Mouse (Mus musculus) adrenal gland, adult 18-20 months (tissue): ENCODE measurements at regions not wholly inside any gene's neighbourhood (a gene's known extent, or its start where the extent isn't known, plus 50 kb on each side); places are given as distances from the start of the nearest gene placed in this dataset.

Experiments
- DNase-seq, 2 experiments: peaks; one replicate each; pipeline ENCODE4 v3.0.0; 2021 to 2022; ENCODE audit warnings: low spot score in 2 of 2

GRCm38 (mm10) chr13:45213116-45213834 is 134.8 kb downstream of the Gm9817 start:
- DNase-seq: no peak

DNA sequence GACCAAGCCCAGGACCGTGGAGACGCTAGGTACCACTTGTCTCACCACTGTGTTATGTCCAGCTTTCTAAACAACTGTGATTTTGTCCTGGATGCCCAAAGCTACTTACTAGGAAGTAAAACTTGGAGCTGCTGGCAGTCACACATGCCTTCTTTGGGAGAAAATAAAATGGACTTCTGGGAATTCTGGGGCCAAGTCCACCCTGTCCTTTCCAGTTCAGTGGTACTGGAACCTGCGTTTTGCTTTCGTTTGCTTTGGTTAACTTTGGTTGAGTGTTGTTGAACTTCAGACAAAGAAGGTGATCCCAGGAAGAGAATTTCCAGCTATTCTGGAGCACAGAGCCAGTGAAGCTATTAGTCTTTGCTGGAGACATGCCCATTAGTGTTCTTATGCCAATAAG is 139.8 kb downstream of the Gm9817 start:
- no peak for DNase-seq

DNA sequence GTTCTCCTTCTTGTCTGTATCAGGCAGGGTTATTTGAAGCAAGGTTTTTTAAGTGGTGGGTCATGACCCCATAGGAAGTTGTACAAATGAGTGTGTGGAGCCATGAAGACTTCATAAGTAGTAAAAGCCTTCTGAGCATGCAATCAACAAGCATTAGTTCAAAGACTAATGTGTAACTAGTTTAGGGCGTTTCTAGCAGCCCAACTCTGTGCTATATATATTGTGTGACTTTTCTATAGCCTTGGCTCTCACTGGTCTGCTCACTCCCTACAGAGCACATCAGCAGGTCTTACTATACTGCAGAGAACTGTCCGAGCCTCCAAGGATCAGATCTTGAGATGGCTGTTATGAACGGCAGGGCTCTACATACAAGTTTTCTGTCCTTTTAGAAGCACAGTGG is 141.2 kb downstream of the Gm9817 start:
- no peak for DNase-seq

- no peak for DNase-seq
These were observed 152.3 kb downstream of the Gm9817 start for GRCm38 (mm10) chr13:45230804-45231203.

DNA sequence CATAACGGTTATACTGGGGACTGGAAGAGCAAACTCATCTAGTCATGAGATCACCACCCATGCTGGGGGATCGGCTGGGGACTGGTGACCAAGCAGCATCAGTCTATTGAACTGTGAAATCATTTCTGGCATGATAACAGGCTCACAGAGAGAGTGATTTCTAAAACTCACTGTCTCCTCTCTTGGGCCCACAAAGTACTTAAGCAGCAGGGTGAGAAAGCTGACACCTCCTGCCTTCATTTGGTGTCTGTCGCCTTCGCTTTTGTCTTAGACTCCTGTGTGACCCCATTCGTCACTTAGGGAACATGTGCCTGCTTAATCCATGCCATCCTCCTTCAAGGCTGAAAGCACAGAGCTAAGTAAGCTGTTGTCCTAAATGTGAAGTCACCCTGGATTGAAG is 154.3 kb upstream of the Mylip start:
- DNase-seq: no peak

DNA sequence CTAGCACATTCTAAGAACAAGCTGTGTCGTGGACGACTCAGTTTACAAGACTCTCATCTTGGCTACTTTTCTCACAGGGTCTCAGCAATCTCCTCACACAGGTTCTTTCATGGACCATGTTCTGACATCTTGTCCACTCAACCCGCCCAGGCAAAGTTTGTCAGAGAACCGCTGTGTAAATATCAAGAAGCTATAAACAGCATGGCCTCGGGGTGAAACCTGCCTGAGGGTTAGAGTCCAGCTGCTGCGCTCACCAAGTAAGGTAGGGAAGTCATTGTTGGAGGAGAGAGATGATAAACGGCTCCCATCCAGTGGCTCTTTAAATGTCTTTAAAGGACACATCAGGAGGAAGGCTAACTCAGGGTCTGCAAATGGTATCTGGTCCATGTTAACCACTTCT is 151.3 kb upstream of the Mylip start:
- no peak for DNase-seq

- DNase-seq: peak in 1 of 2 experiments; percentile 25
These were observed 150.4 kb upstream of the Mylip start for GRCm38 (mm10) chr13:45239153-45239552.

GRCm38 (mm10) chr13:45240009-45240653 is 149.4 kb upstream of the Mylip start:
- no peak for DNase-seq

GRCm38 (mm10) chr13:45242261-45242660 is 147.3 kb upstream of the Mylip start:
- no peak for DNase-seq

- no peak for DNase-seq
These were observed 146.8 kb upstream of the Mylip start for GRCm38 (mm10) chr13:45242750-45243149.

DNA sequence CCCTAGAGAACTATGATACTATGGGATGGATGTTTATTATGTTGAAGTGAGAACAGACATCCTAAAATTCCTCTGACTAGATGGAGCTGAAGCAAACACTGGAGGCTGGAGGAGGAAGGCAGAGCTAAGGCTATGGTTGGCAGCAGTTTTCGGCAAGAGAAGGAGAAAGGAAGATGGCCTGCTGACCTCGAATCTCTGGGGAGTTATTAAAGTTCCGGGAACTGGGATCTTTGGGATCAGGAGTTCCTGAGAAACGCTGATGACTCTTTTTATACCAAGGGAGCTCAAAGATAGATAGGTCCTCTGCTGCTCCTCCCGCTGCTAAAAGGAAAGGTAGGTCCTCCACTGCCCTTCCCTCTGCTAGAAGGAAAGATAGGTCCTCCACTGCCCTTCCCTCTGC is 143.9 kb upstream of the Mylip start:
- DNase-seq: no peak

- no peak for DNase-seq
These were observed 143.2 kb upstream of the Mylip start for GRCm38 (mm10) chr13:45246341-45246740.

GRCm38 (mm10) chr13:45250028-45250427 is 139.5 kb upstream of the Mylip start:
- no peak for DNase-seq

- no peak for DNase-seq
These were observed 138.5 kb upstream of the Mylip start for GRCm38 (mm10) chr13:45251068-45251467.

GRCm38 (mm10) chr13:45252126-45252525 is 137.4 kb upstream of the Mylip start:
- DNase-seq: no peak

DNA sequence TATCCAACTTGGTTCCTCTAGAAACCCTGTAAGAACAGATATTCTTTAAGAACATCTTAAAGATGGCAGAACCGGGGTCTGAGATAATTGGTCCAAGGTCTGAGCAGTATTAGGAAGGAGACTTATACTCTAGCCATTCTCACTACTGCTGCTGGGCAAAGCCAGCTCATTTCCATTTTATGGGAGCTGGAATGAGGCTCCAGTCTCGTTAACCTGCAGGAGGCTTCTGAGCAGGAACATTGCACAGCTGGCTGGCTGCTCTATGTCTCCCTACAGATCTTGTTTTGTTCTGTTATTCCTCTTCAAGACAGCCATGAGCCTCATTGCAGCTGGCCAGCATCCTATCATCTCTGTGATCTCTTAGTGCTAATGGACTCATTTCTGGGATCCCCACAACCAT is 136.3 kb upstream of the Mylip start:
- DNase-seq: no peak

DNA sequence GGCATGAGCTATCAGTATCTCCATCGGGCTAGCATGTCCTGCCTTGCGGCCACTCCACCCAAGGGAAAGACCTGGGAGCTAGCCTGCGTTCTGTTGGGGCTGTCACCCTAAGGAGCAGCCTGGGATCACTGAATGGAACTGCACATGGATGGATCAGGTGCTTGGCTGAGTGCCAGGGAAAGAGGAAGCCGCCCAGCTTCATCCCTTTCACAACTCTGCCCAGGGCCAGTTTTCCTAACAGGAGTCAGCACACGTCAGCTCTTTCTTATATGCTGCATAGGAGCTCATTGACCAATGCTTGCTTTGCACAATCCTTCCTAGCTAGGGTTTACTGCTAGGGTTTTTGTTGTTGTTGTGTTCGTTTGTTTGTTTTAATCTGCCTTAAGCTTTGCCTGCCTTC is 134.3 kb upstream of the Mylip start:
- DNase-seq: no peak

- DNase-seq: no peak
These were observed 127.5 kb upstream of the Mylip start for GRCm38 (mm10) chr13:45262011-45262410.

DNA sequence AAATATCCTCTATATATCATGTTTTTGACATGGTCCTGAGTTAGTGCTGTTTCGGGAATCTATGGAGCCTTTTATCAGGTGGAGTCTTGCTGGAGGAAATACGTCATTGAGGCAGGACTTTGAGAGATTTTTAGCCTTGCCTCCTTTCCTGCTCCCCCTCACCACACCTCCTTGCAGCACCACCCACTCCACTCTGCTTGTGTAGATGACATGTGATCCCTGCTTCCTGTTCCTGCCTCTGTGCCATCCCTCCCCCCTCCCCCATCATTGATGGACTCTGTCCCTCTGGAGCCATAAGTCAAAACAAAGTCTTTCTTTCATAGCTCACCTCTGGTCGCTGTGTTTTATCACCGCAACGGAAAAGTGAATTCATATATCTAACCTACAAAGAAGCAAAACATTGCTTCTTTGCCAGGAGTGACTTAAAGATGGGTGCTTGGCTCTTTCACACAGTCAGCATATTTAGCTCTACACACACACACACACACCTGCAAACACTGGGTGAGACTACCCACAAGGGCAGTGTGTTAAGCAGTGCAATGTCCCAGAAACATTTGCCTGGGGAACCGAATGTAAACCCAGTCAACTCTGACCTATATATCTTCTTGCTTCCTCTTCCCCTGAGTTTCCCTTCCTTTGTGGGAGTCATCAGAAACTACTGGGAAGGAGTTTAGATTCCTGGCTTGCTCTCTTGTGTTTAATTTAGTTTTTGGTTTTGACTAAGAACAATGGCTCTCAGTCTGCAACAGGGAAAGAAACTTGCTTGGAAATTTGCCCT is 123.1 kb upstream of the Mylip start:
- DNase-seq: no peak

DNA sequence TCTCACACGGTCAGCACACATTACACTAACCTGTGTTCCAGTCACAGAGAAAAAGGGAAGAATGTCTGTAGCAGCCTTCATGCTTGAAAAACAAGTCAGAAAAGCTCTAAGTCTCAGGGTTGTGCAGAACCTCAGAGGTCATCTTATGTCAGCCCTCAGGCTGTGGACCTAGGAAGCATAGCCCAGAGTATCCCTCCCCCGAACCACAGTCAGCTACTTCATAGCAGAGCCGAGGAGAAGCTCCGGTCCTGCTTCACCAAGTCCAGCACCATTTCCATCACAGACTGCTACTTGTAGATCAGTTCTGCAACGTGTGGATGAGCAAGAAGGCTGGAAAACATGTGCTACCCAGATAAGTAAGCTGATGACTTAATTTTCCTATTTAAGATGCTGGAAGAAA is 122.1 kb upstream of the Mylip start:
- no peak for DNase-seq

GRCm38 (mm10) chr13:45267906-45268305 is 121.6 kb upstream of the Mylip start:
- DNase-seq: no peak

GRCm38 (mm10) chr13:45274261-45274884 is 115.2 kb upstream of the Mylip start:
- DNase-seq: no peak
